Mouse (Mus musculus): Measurements from ENCODE around the gene Glb1l. TPM values are rescaled to one million over a fixed set of nuclear protein-coding genes. Genes with fewer than 3 reads are reported as not detected.
A peak's percentile ranks its signal among the peaks of the same experiment; 100 is the strongest.

Gene Glb1l
- polyA plus RNA-seq (2012; rRNA removed), result 20.4 and 21.2 TPM in 2 replicates

DNA sequence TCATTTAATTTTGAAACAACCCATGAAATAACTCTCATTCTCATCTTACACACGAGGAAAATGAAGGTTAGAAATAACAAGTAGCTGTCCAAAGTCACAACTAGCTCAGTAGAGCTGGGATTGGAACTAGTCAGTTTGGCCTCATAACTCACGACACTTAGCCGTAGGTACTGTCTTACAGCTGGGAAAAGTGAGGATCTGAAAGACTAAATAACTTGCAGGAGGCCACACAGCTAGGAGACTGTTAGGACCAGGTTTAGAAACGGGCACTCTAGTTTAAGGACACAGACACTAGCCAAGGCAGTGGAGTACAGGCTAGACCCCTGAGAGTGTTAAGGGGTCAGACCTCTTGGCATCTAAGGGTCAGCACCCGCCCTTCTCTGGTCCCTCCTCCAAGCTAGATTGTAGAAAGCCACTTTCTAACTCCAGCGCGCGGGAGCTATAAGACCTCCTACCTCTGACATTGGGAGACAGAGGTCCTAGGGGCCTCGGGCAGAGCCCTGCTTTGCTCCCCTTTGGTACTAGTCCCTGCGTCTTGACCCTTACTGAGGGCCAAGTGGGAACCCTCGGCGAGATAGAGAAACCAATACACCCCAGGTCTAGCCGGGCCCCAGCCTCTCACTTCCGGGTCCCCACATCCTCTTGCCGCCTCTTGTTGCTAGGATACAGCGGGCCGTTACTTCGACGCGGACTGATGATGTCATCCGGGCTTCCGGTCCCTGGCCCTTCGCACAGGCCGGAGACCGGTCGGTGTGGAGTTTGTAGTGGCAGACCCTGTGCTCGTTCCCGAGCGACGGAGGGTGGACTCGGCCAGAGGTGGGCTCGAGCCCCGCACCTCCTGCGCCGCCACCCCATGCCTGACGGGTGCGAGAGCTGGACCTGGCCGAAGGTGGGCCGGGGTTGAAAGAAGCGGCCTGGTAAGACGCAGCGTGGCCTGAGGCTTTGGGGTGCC, at the start of gene Glb1l, which contains the start of gene Stk16:
Gene Glb1l, minus strand, starts transcription at position 678 of the 952 bp plus-strand sequence.
Gene Stk16, plus strand, starts transcription at position 703 of the 952 bp plus-strand sequence.
- H3K27ac ChIP-seq (ENCODE audit: insufficient read depth, low read length), result peak within 1 kb of the TSS; percentile 36; the same call in 1 of the 2 replicates
- peak within 1 kb of the TSS; percentile 84 for H3K4me3 ChIP-seq (ENCODE audit: insufficient read depth, low read length)
- H3K4me1 ChIP-seq (ENCODE audit: control insufficient read depth, insufficient read depth, low read length), result peaks cover 7% of the 10 kb centered on the region; the same call in 1 of the 2 replicates
- TF ChIP-seq CTCF (IDR thresholded peaks at IDR 0.05; ENCODE audit: extremely low read depth, insufficient read depth, low read length) (no peak), POLR2A (IDR thresholded peaks at IDR 0.05; ENCODE audit: extremely low read depth, insufficient read depth, low read length) (peak; percentile 73)

DNA sequence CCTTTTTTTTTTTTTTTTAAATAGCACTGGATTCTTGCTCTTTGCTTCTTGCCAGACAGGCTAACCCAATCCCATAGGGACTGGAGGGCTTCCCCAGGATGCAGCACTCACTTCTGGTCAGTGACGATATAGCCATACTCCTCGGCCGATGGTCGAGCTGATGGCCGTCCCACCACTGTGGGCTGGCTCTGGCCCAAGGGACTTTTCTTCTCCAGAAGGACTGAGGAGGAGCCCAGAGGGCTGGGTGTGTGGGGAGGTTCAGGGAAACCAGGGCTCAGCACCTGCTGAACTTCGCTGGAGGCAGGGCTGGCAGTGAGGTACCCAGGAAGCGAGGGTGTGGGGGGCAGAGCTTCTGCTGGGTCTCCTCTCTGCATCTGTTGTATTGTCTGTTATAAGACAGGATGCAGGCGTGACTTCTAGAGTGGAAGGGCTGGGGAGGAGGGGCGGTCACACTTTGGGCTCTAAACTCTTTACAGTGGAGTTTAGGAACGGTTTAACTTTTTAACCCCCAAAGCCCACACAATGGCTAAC, 45.0 kb upstream of the Glb1l start:
- Histone ChIP-seq H3K27ac (ENCODE audit: insufficient read depth, low read length) (no peak overlapping the region), H3K4me3 (ENCODE audit: insufficient read depth, low read length) (no peak overlapping the region), H3K4me1 (ENCODE audit: control insufficient read depth, insufficient read depth, low read length) (peaks cover 4% of the 10 kb centered on the region; the same call in 1 of the 2 replicates)
- TF ChIP-seq CTCF (IDR thresholded peaks at IDR 0.05; ENCODE audit: extremely low read depth, insufficient read depth, low read length) (no peak), POLR2A (IDR thresholded peaks at IDR 0.05; ENCODE audit: extremely low read depth, insufficient read depth, low read length) (no peak)

DNA sequence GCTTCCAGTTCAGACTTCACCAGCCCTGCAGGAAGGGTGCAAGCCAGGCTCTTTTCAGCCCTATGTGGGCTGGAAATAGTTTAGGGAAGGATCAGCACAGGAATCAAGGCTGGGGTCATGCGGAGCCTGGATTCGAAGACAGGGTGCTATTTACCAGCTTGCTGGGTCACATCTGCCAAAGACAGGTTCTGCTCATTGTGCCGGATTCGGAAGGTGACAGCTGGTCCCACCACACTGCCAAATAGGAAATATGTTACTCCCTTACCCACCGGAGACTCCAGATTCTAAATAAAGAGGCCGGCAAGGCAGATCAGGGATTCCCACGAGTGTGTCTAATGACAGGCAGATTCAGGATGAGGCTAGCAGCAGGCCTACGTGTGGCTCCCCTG, 44.0 kb upstream of the Glb1l start:
- TF ChIP-seq POLR2A (IDR thresholded peaks at IDR 0.05; ENCODE audit: extremely low read depth, insufficient read depth, low read length), result no peak
- no peak for TF ChIP-seq CTCF (IDR thresholded peaks at IDR 0.05; ENCODE audit: extremely low read depth, insufficient read depth, low read length)
- Histone ChIP-seq H3K4me3 (ENCODE audit: insufficient read depth, low read length) (no peak overlapping the region), H3K4me1 (ENCODE audit: control insufficient read depth, insufficient read depth, low read length) (peaks cover 4% of the 10 kb centered on the region; the same call in 1 of the 2 replicates), H3K27ac (ENCODE audit: insufficient read depth, low read length) (no peak overlapping the region)

DNA sequence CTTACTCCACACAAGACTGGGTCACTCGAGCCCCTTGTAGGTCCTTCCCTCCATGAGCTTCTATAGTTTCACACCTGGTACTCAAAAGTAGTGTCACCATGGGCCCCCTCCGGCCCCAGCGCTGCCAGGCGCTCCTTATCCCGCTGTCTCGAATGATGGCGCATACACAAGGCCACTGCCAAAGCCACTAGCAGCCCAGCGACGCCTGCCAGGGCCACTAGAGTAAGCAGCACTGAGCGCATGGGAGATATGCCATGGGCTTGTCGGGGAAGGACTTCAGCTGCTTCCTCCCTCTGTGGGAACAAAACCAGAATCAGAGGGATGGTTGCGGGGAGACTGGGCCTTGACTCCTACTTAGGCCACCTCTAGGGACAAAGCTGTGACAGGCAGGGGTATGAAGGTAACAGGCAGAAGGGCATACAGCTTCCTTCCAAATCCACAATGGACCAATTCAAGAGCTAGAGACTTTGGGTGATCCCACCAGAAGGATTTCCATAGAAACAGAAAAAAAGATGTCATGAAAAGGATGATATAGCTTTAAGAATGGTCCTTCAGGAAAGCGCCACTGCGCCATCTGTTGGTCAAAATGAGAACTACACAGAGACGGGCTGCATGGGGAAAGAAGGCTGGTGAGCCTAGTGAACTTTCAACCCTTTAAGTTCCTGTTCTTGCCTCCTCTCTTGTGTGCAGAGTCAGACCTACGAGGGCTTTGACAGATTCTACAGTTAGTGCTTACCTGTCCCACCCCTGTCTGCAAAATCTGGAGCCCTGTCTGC, 43.4 kb upstream of the Glb1l start:
- Histone ChIP-seq H3K4me3 (ENCODE audit: insufficient read depth, low read length) (no peak overlapping the region), H3K4me1 (ENCODE audit: control insufficient read depth, insufficient read depth, low read length) (peaks cover 4% of the 10 kb centered on the region; the same call in 1 of the 2 replicates), H3K27ac (ENCODE audit: insufficient read depth, low read length) (no peak overlapping the region)
- TF ChIP-seq POLR2A (IDR thresholded peaks at IDR 0.05; ENCODE audit: extremely low read depth, insufficient read depth, low read length) (no peak), CTCF (IDR thresholded peaks at IDR 0.05; ENCODE audit: extremely low read depth, insufficient read depth, low read length) (peak; percentile 84)

DNA sequence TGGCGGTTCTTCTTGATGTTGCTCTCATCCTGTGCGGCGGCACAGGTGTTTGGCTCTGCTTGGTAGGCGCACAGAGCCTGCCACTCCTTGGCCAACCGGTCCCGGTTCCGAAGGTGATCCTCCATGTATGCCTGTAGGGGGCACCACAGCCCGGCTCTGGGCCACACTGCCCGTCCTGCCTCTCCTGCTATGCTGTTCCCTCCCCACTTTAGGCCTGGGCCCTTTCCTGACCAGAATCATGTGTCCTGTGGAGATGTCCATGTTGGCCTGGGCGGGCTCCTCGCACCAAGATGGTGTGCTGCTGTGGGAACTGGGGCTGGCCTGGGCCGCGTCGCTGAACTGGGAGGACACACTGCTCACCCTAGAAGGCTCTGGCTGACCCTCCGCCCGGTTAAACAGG, 42.4 kb upstream of the Glb1l start:
- TF ChIP-seq CTCF (IDR thresholded peaks at IDR 0.05; ENCODE audit: extremely low read depth, insufficient read depth, low read length), result 0 out of 2 replicates have a peak, but pooled peaks have one; percentile 9
- no peak for TF ChIP-seq POLR2A (IDR thresholded peaks at IDR 0.05; ENCODE audit: extremely low read depth, insufficient read depth, low read length)
- Histone ChIP-seq H3K4me3 (ENCODE audit: insufficient read depth, low read length) (no peak overlapping the region), H3K27ac (ENCODE audit: insufficient read depth, low read length) (no peak overlapping the region), H3K4me1 (ENCODE audit: control insufficient read depth, insufficient read depth, low read length) (peaks cover 4% of the 10 kb centered on the region)

DNA sequence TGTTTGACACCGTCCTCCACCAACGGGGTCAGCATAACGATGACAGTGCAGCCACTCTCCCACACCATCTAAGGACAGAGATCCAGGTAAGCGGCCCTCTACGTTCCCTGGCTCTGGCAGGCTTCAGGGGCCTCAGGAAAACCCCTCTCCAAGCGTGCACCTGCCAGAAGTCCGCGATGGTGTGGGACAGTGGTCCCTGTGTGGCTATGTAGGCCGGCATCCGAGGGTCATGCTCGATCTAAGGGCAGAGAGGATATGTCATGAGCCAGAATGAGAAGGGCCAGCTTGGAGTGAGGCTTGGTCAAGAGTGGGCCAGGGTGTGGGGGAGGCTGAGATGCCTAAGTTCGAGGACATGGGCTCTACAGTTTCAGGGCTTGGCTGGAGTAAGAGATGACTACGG, 41.7 kb upstream of the Glb1l start:
- no peak overlapping the region for H3K4me3 ChIP-seq (ENCODE audit: insufficient read depth, low read length)
- H3K27ac ChIP-seq (ENCODE audit: insufficient read depth, low read length), result no peak overlapping the region
- H3K4me1 ChIP-seq (ENCODE audit: control insufficient read depth, insufficient read depth, low read length), result peaks cover 5% of the 10 kb centered on the region
- TF ChIP-seq CTCF (IDR thresholded peaks at IDR 0.05; ENCODE audit: extremely low read depth, insufficient read depth, low read length) (no peak), POLR2A (IDR thresholded peaks at IDR 0.05; ENCODE audit: extremely low read depth, insufficient read depth, low read length) (no peak)

DNA sequence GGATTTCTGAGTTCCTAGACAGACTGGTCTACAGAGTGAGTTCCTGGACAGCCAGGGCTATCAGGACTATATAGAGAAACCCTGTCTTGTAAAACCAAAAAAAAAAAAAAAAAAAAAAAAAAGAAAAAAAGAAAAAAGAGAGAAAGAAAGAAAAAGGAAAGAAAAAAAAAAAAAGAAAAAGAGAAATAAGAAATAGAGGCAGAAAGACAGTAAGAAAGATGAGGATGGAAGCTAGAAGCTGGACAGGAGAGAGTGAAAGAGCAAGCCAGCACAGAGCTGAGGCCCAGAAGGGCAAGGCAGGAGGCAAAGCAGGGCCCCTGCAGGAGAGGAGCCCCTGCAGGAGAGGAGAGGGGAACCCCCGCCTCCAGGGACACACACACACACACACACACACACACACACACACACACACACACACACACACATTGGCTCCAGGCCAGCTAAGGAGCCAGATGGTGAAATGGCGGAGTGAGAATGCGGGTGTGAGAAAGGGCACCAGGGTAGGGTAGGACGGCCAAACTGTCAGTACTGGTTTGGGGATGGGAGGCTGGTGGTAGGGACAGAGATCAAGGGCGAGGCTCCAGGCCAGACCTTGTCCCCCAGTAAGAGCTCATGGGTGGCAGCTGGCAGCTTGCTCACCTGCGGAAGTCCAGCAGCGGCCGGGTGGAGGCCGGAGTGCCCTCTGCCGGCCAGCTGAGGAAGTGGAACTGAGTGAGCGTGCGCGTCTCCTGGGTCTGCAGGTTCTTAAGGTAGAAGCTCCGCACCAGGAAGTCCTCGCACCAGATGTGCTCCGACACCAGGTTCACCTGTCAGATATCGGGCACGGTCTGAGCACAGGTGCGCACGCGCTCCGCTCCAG, 40.7 kb upstream of the Glb1l start:
- no peak overlapping the region for H3K4me3 ChIP-seq (ENCODE audit: insufficient read depth, low read length)
- H3K4me1 ChIP-seq (ENCODE audit: control insufficient read depth, insufficient read depth, low read length), result peaks cover 5% of the 10 kb centered on the region
- TF ChIP-seq POLR2A (IDR thresholded peaks at IDR 0.05; ENCODE audit: extremely low read depth, insufficient read depth, low read length) (no peak), CTCF (IDR thresholded peaks at IDR 0.05; ENCODE audit: extremely low read depth, insufficient read depth, low read length) (peak; percentile 49)
- 0 out of 2 replicates have a peak overlapping the region, but pooled peaks have one; percentile 36 for H3K27ac ChIP-seq (ENCODE audit: insufficient read depth, low read length)

DNA sequence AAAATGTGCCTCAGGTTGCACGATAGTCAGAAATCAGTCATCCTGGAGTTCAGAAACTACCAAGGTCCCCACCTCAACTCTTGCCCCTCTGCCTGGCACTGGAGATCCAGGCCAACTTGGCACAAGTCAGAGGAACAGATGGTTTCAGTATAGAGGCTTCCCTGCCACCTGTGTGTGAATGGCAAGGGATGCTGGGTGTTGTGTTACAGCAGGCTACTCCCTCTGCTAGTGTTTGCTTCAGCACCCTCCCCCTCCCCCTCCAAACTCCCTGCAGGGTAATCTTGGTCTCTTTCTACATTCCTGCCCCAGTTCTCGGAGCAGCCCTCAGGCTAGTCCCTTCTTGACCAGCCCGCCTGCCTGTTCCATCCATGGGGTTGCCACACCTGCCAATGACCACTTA, 39.9 kb upstream of the Glb1l start:
- Histone ChIP-seq H3K4me1 (ENCODE audit: control insufficient read depth, insufficient read depth, low read length) (peaks cover 5% of the 10 kb centered on the region), H3K4me3 (ENCODE audit: insufficient read depth, low read length) (no peak overlapping the region), H3K27ac (ENCODE audit: insufficient read depth, low read length) (no peak overlapping the region)
- TF ChIP-seq POLR2A (IDR thresholded peaks at IDR 0.05; ENCODE audit: extremely low read depth, insufficient read depth, low read length) (no peak), CTCF (IDR thresholded peaks at IDR 0.05; ENCODE audit: extremely low read depth, insufficient read depth, low read length) (no peak)

Measured in cortical plate, adult 2 months (tissue).